Comparison of ENCODE assay signal across 11 mouse cellular contexts in genomic region chr12:100439145-100439755, GRCm38 (mm10).
DNase-seq lines count a peak whose midpoint lies in the region; ATAC-seq lines count a peak whose summit lies in the region.
"Had no signal": no experiment of that assay in that cellular context is flagged by ENCODE, and none has a peak within 500 bp of the region (broad histone marks: within the 10 kb centered on the region; RNA-seq: fewer than 3 reads in every experiment).

No protein-coding gene starts in this region.

- no peak overlapping the region for H3K9ac ChIP-seq in heart, embryonic 13.5 days
- no peak overlapping the region for H3K9ac ChIP-seq in heart, embryonic 15.5 days

- no peak for DNase-seq in heart, postnatal 25 days (ENCODE audit: low spot score)
- peak; percentile 53 for DNase-seq in 416B (ENCODE audit: low read depth)
- peak; percentile 32 to 53 for DNase-seq in kidney, postnatal 25 days
- DNase-seq in right cerebral cortex, postnatal 4 days = no peak
- DNase-seq in gastrocnemius, adult 18-20 months (ENCODE audit: low spot score) = no peak
- no peak for DNase-seq in layer of hippocampus, postnatal 36 days
- DNase-seq: cerebellum, postnatal 25 days; gastrocnemius, postnatal 36 days had no signal

- peak overlapping the region; percentile 78 for H3K27ac ChIP-seq in heart, embryonic 13.5 days (replicated peaks)
- H3K27ac ChIP-seq in heart, embryonic 15.5 days = peak overlapping the region; percentile 69

- intact Hi-C loops in heart, postnatal 25 days (cut with DNase I) = loop anchor here (5.0 kb wide), 2 partner anchors 78 to 138 kb away; no protein-coding TSS in a partner anchor

- H3K27me3 ChIP-seq in heart, embryonic 13.5 days (replicated peaks) = no peaks in the 10 kb centered on the region
- no peaks in the 10 kb centered on the region for H3K27me3 ChIP-seq in heart, embryonic 15.5 days

- peaks cover 36% of the 10 kb centered on the region for H3K4me1 ChIP-seq in heart, embryonic 13.5 days
- H3K4me1 ChIP-seq in heart, embryonic 15.5 days (replicated peaks) = peaks cover 17% of the 10 kb centered on the region

- no peaks in the 10 kb centered on the region for H3K9me3 ChIP-seq in heart, embryonic 13.5 days
- H3K9me3 ChIP-seq in heart, embryonic 15.5 days (replicated peaks) = no peaks in the 10 kb centered on the region

- H3K4me3 ChIP-seq in heart, embryonic 13.5 days = no peak overlapping the region
- no peak overlapping the region for H3K4me3 ChIP-seq in heart, embryonic 15.5 days

- peaks cover 26% of the 10 kb centered on the region for H3K36me3 ChIP-seq in heart, embryonic 13.5 days
- H3K36me3 ChIP-seq in heart, embryonic 15.5 days = no peaks in the 10 kb centered on the region; the same call in 1 of the 2 replicates

- 58% methylated on average over 4 of the region's 4 CpGs for WGBS in heart, embryonic 13.5 days
- 58% methylated on average over 4 of the region's 4 CpGs for WGBS in heart, embryonic 15.5 days

- H3K4me2 ChIP-seq in heart, embryonic 13.5 days = no peak overlapping the region
- H3K4me2 ChIP-seq in heart, embryonic 15.5 days = no peak overlapping the region
- H3K4me2 ChIP-seq: midbrain, embryonic 11.5 days had no signal

- no peak for ATAC-seq in heart, embryonic 13.5 days (ENCODE audit: extremely low read depth, insufficient number of reproducible peaks, low FRiP score, low TSS enrichment)
- ATAC-seq in heart, embryonic 15.5 days (replicated peaks; ENCODE audit: insufficient number of reproducible peaks, insufficient read depth, low FRiP score, low read depth) = peak; percentile 58; the same call in 1 of the 2 replicates

Comparison
In these comparisons a context has a peak if more than half of its experiments do, and no peak if none do; other contexts are left out.
1. DNase-seq: peak in 416B (single experiment) and kidney, postnatal 25 days (2 of 2); none in heart, postnatal 25 days (single experiment), right cerebral cortex, postnatal 4 days (single experiment), gastrocnemius, adult 18-20 months (single experiment) and layer of hippocampus, postnatal 36 days (0 of 2).